Mouse (Mus musculus): ENCODE measurements at regions not wholly inside any gene's neighbourhood (a gene's known extent, or its start where the extent isn't known, plus 50 kb on each side); places are given as distances from the start of the nearest gene placed in this dataset.

DNA sequence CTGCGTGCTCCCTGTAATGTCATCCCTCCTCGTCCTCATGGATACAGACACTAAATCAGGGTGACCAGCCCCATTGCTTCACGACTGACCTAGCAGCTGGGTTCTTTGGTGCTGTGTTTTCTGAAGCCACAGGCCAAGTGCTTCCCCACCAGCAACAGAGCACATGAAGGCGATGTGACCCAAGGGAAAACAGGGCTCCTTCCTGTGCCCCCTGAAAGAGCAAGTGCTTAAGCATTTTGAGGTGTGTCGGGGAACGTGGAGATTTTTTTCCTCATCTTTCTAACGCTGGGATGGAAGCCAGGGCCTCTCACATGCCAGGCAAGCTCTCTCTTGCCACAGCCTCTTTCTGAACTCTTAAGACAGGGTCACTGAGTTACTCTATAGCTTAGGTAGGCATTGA is 87.3 kb upstream of the Zfp618 start:
- TF ChIP-seq CTCF (IDR thresholded peaks at IDR 0.05; ENCODE audit: low read depth, low read length) (no peak), POLR2A (IDR thresholded peaks at IDR 0.05; ENCODE audit: borderline replicate concordance, low read depth, low read length) (no peak)

Data from bone marrow macrophage, adult 2 months (primary cell).